Mouse (Mus musculus): Measurements from ENCODE around the gene Klk10. TPM values are rescaled to one million over a fixed set of nuclear protein-coding genes. Genes with fewer than 3 reads are reported as not detected.
A peak's percentile ranks its signal among the peaks of the same experiment; 100 is the strongest.

Gene Klk10
- polyA plus RNA-seq, 1 experiment from 2014 or later = not detected

GRCm38 (mm10) chr7:43797333-43797769 lies 16.5 kb downstream of the Klk10 start, which contains the start of gene Klk8:
Klk8 (plus strand) TSS chr7:43797577.
- Histone ChIP-seq H3K4me3 (replicated peaks) (peak within 1 kb of the TSS; percentile 51), H3K36me3 (no peaks in the 10 kb centered on the region), H3K4me2 (peak within 1 kb of the TSS; percentile 63), H3K27me3 (peaks cover 31% of the 10 kb centered on the region), H3K9me3 (replicated peaks) (no peaks in the 10 kb centered on the region), H3K4me1 (replicated peaks) (peaks cover 13% of the 10 kb centered on the region), H3K9ac (no peak within 1 kb of the TSS), H3K27ac (no peak within 1 kb of the TSS)
- WGBS (ENCODE audit: insufficient replicate concordance) = under 1% methylated on average over 28 of the region's 28 CpGs
- no peak for DNase-seq
- ATAC-seq (ENCODE audit: low read depth) = no peak

GRCm38 (mm10) chr7:43797844-43798462 lies 17.1 kb downstream of the Klk10 start:
- Histone ChIP-seq H3K4me1 (replicated peaks) (peaks cover 13% of the 10 kb centered on the region), H3K9ac (no peak overlapping the region), H3K4me2 (peak overlapping the region; percentile 63), H3K4me3 (replicated peaks) (peak overlapping the region; percentile 51), H3K27me3 (peaks cover 31% of the 10 kb centered on the region), H3K27ac (no peak overlapping the region), H3K36me3 (no peaks in the 10 kb centered on the region), H3K9me3 (replicated peaks) (no peaks in the 10 kb centered on the region)
- 6% methylated on average over 13 of the region's 13 CpGs for whole genome bisulfite sequencing (ENCODE audit: insufficient replicate concordance)
- ATAC-seq (ENCODE audit: low read depth) (no peak), DNase-seq (no peak)

GRCm38 (mm10) chr7:43799876-43800275 lies 19.0 kb downstream of the Klk10 start:
- 55% methylated on average over 7 of the region's 7 CpGs for WGBS (ENCODE audit: insufficient replicate concordance)
- Histone ChIP-seq H3K36me3 (no peaks in the 10 kb centered on the region), H3K27ac (no peak overlapping the region), H3K9me3 (replicated peaks) (no peaks in the 10 kb centered on the region), H3K4me1 (replicated peaks) (peaks cover 13% of the 10 kb centered on the region), H3K4me2 (no peak overlapping the region), H3K9ac (no peak overlapping the region), H3K27me3 (peaks cover 31% of the 10 kb centered on the region), H3K4me3 (replicated peaks) (no peak overlapping the region)
- DNase-seq = no peak
- no peak for ATAC-seq (ENCODE audit: low read depth)

GRCm38 (mm10) chr7:43810994-43811393 lies 30.2 kb downstream of the Klk10 start, which contains the start of gene Klk7:
Klk7 (plus strand) TSS chr7:43811294.
- ATAC-seq (ENCODE audit: low read depth) = no peak
- H3K4me2 ChIP-seq = no peak within 1 kb of the TSS
- H3K9ac ChIP-seq = no peak within 1 kb of the TSS
- H3K27me3 ChIP-seq = no peaks in the 10 kb centered on the region
- H3K4me1 ChIP-seq (replicated peaks) = no peaks in the 10 kb centered on the region
- no peak for DNase-seq
- H3K9me3 ChIP-seq (replicated peaks) = no peaks in the 10 kb centered on the region
- H3K36me3 ChIP-seq = no peaks in the 10 kb centered on the region
- no peak within 1 kb of the TSS for H3K4me3 ChIP-seq (replicated peaks)
- no peak within 1 kb of the TSS for H3K27ac ChIP-seq
- 50% methylated on average over 5 of the region's 5 CpGs for WGBS (ENCODE audit: insufficient replicate concordance)

GRCm38 (mm10) chr7:43815211-43815610 lies 34.4 kb downstream of the Klk10 start:
- no peaks in the 10 kb centered on the region for H3K9me3 ChIP-seq (replicated peaks)
- WGBS (ENCODE audit: insufficient replicate concordance) = 63% methylated on average over 7 of the region's 7 CpGs

GRCm38 (mm10) chr7:43816746-43817145 lies 35.9 kb downstream of the Klk10 start:
- ATAC-seq (ENCODE audit: low read depth) = no peak

More at GRCm38 (mm10) chr7:43815211-43815610, 34.4 kb downstream of the Klk10 start:
- H3K4me1 ChIP-seq (replicated peaks) = no peaks in the 10 kb centered on the region
- no peaks in the 10 kb centered on the region for H3K27me3 ChIP-seq
- no peak overlapping the region for H3K27ac ChIP-seq
- no peak overlapping the region for H3K4me2 ChIP-seq
- no peak for ATAC-seq (ENCODE audit: low read depth)
- H3K9ac ChIP-seq = no peak overlapping the region
- H3K4me3 ChIP-seq (replicated peaks) = no peak overlapping the region
- no peak for DNase-seq
- H3K36me3 ChIP-seq = no peaks in the 10 kb centered on the region

GRCm38 (mm10) chr7:43821581-43821980 lies 40.7 kb downstream of the Klk10 start:
- no peak overlapping the region for H3K27ac ChIP-seq
- no peak overlapping the region for H3K9ac ChIP-seq
- WGBS (ENCODE audit: insufficient replicate concordance) = 73% methylated on average over 7 of the region's 7 CpGs
- no peak overlapping the region for H3K4me2 ChIP-seq
- no peaks in the 10 kb centered on the region for H3K36me3 ChIP-seq
- ATAC-seq (ENCODE audit: low read depth) (no peak), DNase-seq (no peak)
- H3K4me1 ChIP-seq (replicated peaks) = no peaks in the 10 kb centered on the region
- H3K4me3 ChIP-seq (replicated peaks) = no peak overlapping the region
- H3K9me3 ChIP-seq (replicated peaks) = no peaks in the 10 kb centered on the region
- no peaks in the 10 kb centered on the region for H3K27me3 ChIP-seq

More at GRCm38 (mm10) chr7:43816746-43817145, 35.9 kb downstream of the Klk10 start:
- H3K9ac ChIP-seq = no peak overlapping the region
- no peaks in the 10 kb centered on the region for H3K36me3 ChIP-seq
- DNase-seq = no peak
- no peak overlapping the region for H3K27ac ChIP-seq
- no peak overlapping the region for H3K4me3 ChIP-seq (replicated peaks)
- no peaks in the 10 kb centered on the region for H3K27me3 ChIP-seq
- H3K4me1 ChIP-seq (replicated peaks) = no peaks in the 10 kb centered on the region
- H3K9me3 ChIP-seq (replicated peaks) = no peaks in the 10 kb centered on the region
- H3K4me2 ChIP-seq = no peak overlapping the region

- ATAC-seq (ENCODE audit: low read depth) = no peak
- Histone ChIP-seq H3K9ac (no peak within 1 kb of the TSS), H3K4me3 (replicated peaks) (no peak within 1 kb of the TSS), H3K36me3 (no peaks in the 10 kb centered on the region), H3K4me2 (no peak within 1 kb of the TSS), H3K4me1 (replicated peaks) (no peaks in the 10 kb centered on the region), H3K27me3 (no peaks in the 10 kb centered on the region), H3K27ac (no peak within 1 kb of the TSS), H3K9me3 (replicated peaks) (no peaks in the 10 kb centered on the region)
- WGBS (ENCODE audit: insufficient replicate concordance) = 75% methylated on average over 10 of the region's 10 CpGs
- no peak for DNase-seq
Observed at GRCm38 (mm10) chr7:43824199-43824598, 43.4 kb downstream of the Klk10 start, which contains the start of gene Klk6. Klk6 (plus strand) TSS chr7:43824499.

- no peak overlapping the region for H3K4me2 ChIP-seq
- DNase-seq (no peak), ATAC-seq (ENCODE audit: low read depth) (no peak)
- no peaks in the 10 kb centered on the region for H3K36me3 ChIP-seq
- H3K27me3 ChIP-seq = no peaks in the 10 kb centered on the region
- H3K9ac ChIP-seq = no peak overlapping the region
- no peaks in the 10 kb centered on the region for H3K9me3 ChIP-seq (replicated peaks)
- no peak overlapping the region for H3K4me3 ChIP-seq (replicated peaks)
- no peak overlapping the region for H3K27ac ChIP-seq
- no peaks in the 10 kb centered on the region for H3K4me1 ChIP-seq (replicated peaks)
- WGBS (ENCODE audit: insufficient replicate concordance) = 63% methylated on average over 5 of the region's 5 CpGs
Observed at GRCm38 (mm10) chr7:43826056-43826455, 45.2 kb downstream of the Klk10 start.

- ATAC-seq (ENCODE audit: low read depth) (no peak), DNase-seq (no peak)
- H3K4me3 ChIP-seq (replicated peaks) = no peak overlapping the region
- no peaks in the 10 kb centered on the region for H3K27me3 ChIP-seq
- H3K36me3 ChIP-seq = no peaks in the 10 kb centered on the region
- H3K4me2 ChIP-seq = no peak overlapping the region
- no peaks in the 10 kb centered on the region for H3K4me1 ChIP-seq (replicated peaks)
- H3K9me3 ChIP-seq (replicated peaks) = no peaks in the 10 kb centered on the region
- whole genome bisulfite sequencing (ENCODE audit: insufficient replicate concordance) = 56% methylated on average over 4 of the region's 4 CpGs
- no peak overlapping the region for H3K27ac ChIP-seq
- H3K9ac ChIP-seq = no peak overlapping the region
Observed at GRCm38 (mm10) chr7:43827706-43828105, 46.9 kb downstream of the Klk10 start.

GRCm38 (mm10) chr7:43829006-43829405 lies 48.2 kb downstream of the Klk10 start:
- Histone ChIP-seq H3K27ac (no peak overlapping the region), H3K4me1 (replicated peaks) (no peaks in the 10 kb centered on the region), H3K9me3 (replicated peaks) (no peaks in the 10 kb centered on the region), H3K4me2 (no peak overlapping the region), H3K9ac (no peak overlapping the region), H3K27me3 (no peaks in the 10 kb centered on the region), H3K4me3 (replicated peaks) (no peak overlapping the region), H3K36me3 (no peaks in the 10 kb centered on the region)
- DNase-seq (no peak), ATAC-seq (ENCODE audit: low read depth) (no peak)
- WGBS (ENCODE audit: insufficient replicate concordance) = 71% methylated on average over 8 of the region's 8 CpGs
